Mouse (Mus musculus): ENCODE measurements around the gene Dnmt1. TPM values are rescaled to one million over a fixed set of nuclear protein-coding genes. Genes with fewer than 3 reads are reported as not detected.

Gene Dnmt1
- 56.1 TPM for polyA plus RNA-seq (2017; shearing (Covaris generic))

GRCm38 (mm10) chr9:20959430-20959938 is at the start of gene Dnmt1:
Gene Dnmt1 (minus strand): TSS chr9:20959888.

GRCm38 (mm10) chr9:21002627-21003551 is 43.2 kb upstream of the Dnmt1 start, which contains the start of gene Mrpl4:
Gene Mrpl4 (plus strand): TSS chr9:21002738.

GRCm38 (mm10) chr9:20976216-20976960 is 16.7 kb upstream of the Dnmt1 start, which contains the start of gene S1pr2:
Gene S1pr2 (minus strand): TSS chr9:20976781.

GRCm38 (mm10) chr9:20898511-20899073 is 61.1 kb downstream of the Dnmt1 start, which contains the start of gene Eif3g:
Gene Eif3g (minus strand): TSS chr9:20898623.

GRCm38 (mm10) chr9:20887704-20888385 is 71.8 kb downstream of the Dnmt1 start, which contains the start of gene Ppan:
Gene Ppan (plus strand): TSS chr9:20888175.

GRCm38 (mm10) chr9:20879097-20879792 is 80.4 kb downstream of the Dnmt1 start, which contains the start of gene Angptl6:
Gene Angptl6 (minus strand): TSS chr9:20879727.

GRCm38 (mm10) chr9:20868448-20869001 is 91.2 kb downstream of the Dnmt1 start, which contains the start of gene A230050P20Rik:
Gene A230050P20Rik (plus strand): TSS chr9:20868642.

Other genes starting within 250 kb of the Dnmt1 start
- not detected for gene Olfm2, start 213.5 kb downstream of the Dnmt1 start, polyA plus RNA-seq (2017; shearing (Covaris generic))
- not detected for gene Col5a3, start 144.8 kb downstream of the Dnmt1 start, polyA plus RNA-seq (2017; shearing (Covaris generic))
- gene Rdh8, start 141.4 kb downstream of the Dnmt1 start, polyA plus RNA-seq (2017; shearing (Covaris generic)), result not detected
- gene A230050P20Rik, start 91.2 kb downstream of the Dnmt1 start, polyA plus RNA-seq (2017; shearing (Covaris generic)), result 40.4 TPM
- 2.1 TPM for gene Angptl6, start 80.2 kb downstream of the Dnmt1 start, polyA plus RNA-seq (2017; shearing (Covaris generic))
- 122 TPM for gene Ppan, start 71.7 kb downstream of the Dnmt1 start, polyA plus RNA-seq (2017; shearing (Covaris generic))
- gene Eif3g, start 61.3 kb downstream of the Dnmt1 start, polyA plus RNA-seq (2017; shearing (Covaris generic)), result 312 TPM
- gene S1pr2, start 16.9 kb upstream of the Dnmt1 start, polyA plus RNA-seq (2017; shearing (Covaris generic)), result 16.7 TPM
- gene Mrpl4, start 42.9 kb upstream of the Dnmt1 start, polyA plus RNA-seq (2017; shearing (Covaris generic)), result 88.5 TPM
- gene Icam1, start 56.1 kb upstream of the Dnmt1 start, polyA plus RNA-seq (2017; shearing (Covaris generic)), result 141 TPM
- gene Icam4, start 69.5 kb upstream of the Dnmt1 start, polyA plus RNA-seq (2017; shearing (Covaris generic)), result 1.4 TPM
- 0.59 TPM for gene Icam5, start 72.2 kb upstream of the Dnmt1 start, polyA plus RNA-seq (2017; shearing (Covaris generic))
- not detected for gene Zglp1, start 107.2 kb upstream of the Dnmt1 start, polyA plus RNA-seq (2017; shearing (Covaris generic))
- 0.26 TPM for gene Gm49373, start 113.2 kb upstream of the Dnmt1 start, polyA plus RNA-seq (2017; shearing (Covaris generic))
- 35.9 TPM for gene Fdx1l, start 113.7 kb upstream of the Dnmt1 start, polyA plus RNA-seq (2017; shearing (Covaris generic))
- gene Gm38431, start 132.1 kb upstream of the Dnmt1 start, polyA plus RNA-seq (2017; shearing (Covaris generic)), result 4.2 TPM
- gene Raver1, start 132.1 kb upstream of the Dnmt1 start, polyA plus RNA-seq (2017; shearing (Covaris generic)), result 60.3 TPM
- 62.4 TPM for gene Tyk2, start 171.4 kb upstream of the Dnmt1 start, polyA plus RNA-seq (2017; shearing (Covaris generic))
- 304 TPM for gene Cdc37, start 190.1 kb upstream of the Dnmt1 start, polyA plus RNA-seq (2017; shearing (Covaris generic))
- gene Pde4a, start 205.8 kb upstream of the Dnmt1 start, polyA plus RNA-seq (2017; shearing (Covaris generic)), result 3.2 TPM

Measured in effector memory CD4-positive, alpha-beta T cell, adult 5 months (primary cell).